Mouse (Mus musculus): ENCODE results near the gene Capn8. TPM values are rescaled to one million over a fixed set of nuclear protein-coding genes. Genes with fewer than 3 reads are reported as not detected.
A peak's percentile ranks its signal among the peaks of the same experiment; 100 is the strongest.

The Capn8 gene
- polyA plus RNA-seq, 1 experiment from 2014 or later, result 10.1 TPM

GRCm38 (mm10) chr1:182571148-182571547 is 6.3 kb downstream of the Capn8 start:
- 50% methylated on average over 3 of the region's 3 CpGs for WGBS
- peak; percentile 36 for DNase-seq (ENCODE audit: low spot score)

GRCm38 (mm10) chr1:182571973-182572372 is 7.2 kb downstream of the Capn8 start:
- TF ChIP-seq EP300 (optimal IDR thresholded peaks at IDR 0.05) (no peak), CTCF (IDR thresholded peaks at IDR 0.05; ENCODE audit: low read depth) (no peak)
- Histone ChIP-seq H3K9ac (ENCODE audit: low read length) (no peak overlapping the region), H3K4me3 (ENCODE audit: low read depth, low read length) (no peak overlapping the region), H3K36me3 (ENCODE audit: control insufficient read depth, insufficient read depth, low read length) (no peaks in the 10 kb centered on the region), H3K4me1 (replicated peaks; ENCODE audit: control insufficient read depth, insufficient read depth) (no peaks in the 10 kb centered on the region), H3K4me2 (replicated peaks; ENCODE audit: low read depth) (no peak overlapping the region), H3K27ac (replicated peaks) (no peak overlapping the region; the same call in 1 of the 2 replicates), H3K9me3 (ENCODE audit: control insufficient read depth, low read length) (no peaks in the 10 kb centered on the region), H3K27me3 (ENCODE audit: control insufficient read depth, insufficient read depth, low read length) (no peaks in the 10 kb centered on the region)
- 81% methylated on average over 11 of the region's 11 CpGs for WGBS
- no peak for DNase-seq (ENCODE audit: low spot score)
- no peak for ATAC-seq (ENCODE audit: low FRiP score, low TSS enrichment)

More at GRCm38 (mm10) chr1:182571148-182571547, 6.3 kb downstream of the Capn8 start:
- Histone ChIP-seq H3K27me3 (ENCODE audit: control insufficient read depth, insufficient read depth, low read length) (no peaks in the 10 kb centered on the region), H3K9me3 (ENCODE audit: control insufficient read depth, low read length) (no peaks in the 10 kb centered on the region), H3K4me2 (replicated peaks; ENCODE audit: low read depth) (no peak overlapping the region), H3K36me3 (ENCODE audit: control insufficient read depth, insufficient read depth, low read length) (no peaks in the 10 kb centered on the region), H3K27ac (replicated peaks) (no peak overlapping the region), H3K4me3 (ENCODE audit: low read depth, low read length) (no peak overlapping the region), H3K9ac (ENCODE audit: low read length) (no peak overlapping the region), H3K4me1 (replicated peaks; ENCODE audit: control insufficient read depth, insufficient read depth) (no peaks in the 10 kb centered on the region)
- ATAC-seq (ENCODE audit: low FRiP score, low TSS enrichment), result peak; percentile 60
- TF ChIP-seq EP300 (optimal IDR thresholded peaks at IDR 0.05) (no peak), CTCF (IDR thresholded peaks at IDR 0.05; ENCODE audit: low read depth) (no peak)

- H3K36me3 ChIP-seq (ENCODE audit: control insufficient read depth, insufficient read depth, low read length), result no peaks in the 10 kb centered on the region
- no peak overlapping the region for H3K4me3 ChIP-seq (ENCODE audit: low read depth, low read length)
- H3K4me1 ChIP-seq (replicated peaks; ENCODE audit: control insufficient read depth, insufficient read depth), result no peaks in the 10 kb centered on the region
- no peak overlapping the region for H3K9ac ChIP-seq (ENCODE audit: low read length)
- no peaks in the 10 kb centered on the region for H3K27me3 ChIP-seq (ENCODE audit: control insufficient read depth, insufficient read depth, low read length)
- H3K9me3 ChIP-seq (ENCODE audit: control insufficient read depth, low read length), result no peaks in the 10 kb centered on the region
- TF ChIP-seq EP300 (optimal IDR thresholded peaks at IDR 0.05) (no peak), CTCF (IDR thresholded peaks at IDR 0.05; ENCODE audit: low read depth) (no peak)
- WGBS, result 28% methylated on average over 8 of the region's 8 CpGs
- ATAC-seq (ENCODE audit: low FRiP score, low TSS enrichment) (no peak), DNase-seq (ENCODE audit: low spot score) (no peak)
- H3K27ac ChIP-seq (replicated peaks), result peak overlapping the region; percentile 24; the same call in 1 of the 2 replicates
- no peak overlapping the region for H3K4me2 ChIP-seq (replicated peaks; ENCODE audit: low read depth)
Measured at GRCm38 (mm10) chr1:182573856-182574665, 9.3 kb downstream of the Capn8 start.

- TF ChIP-seq EP300 (optimal IDR thresholded peaks at IDR 0.05), result no peak
- no peak for TF ChIP-seq CTCF (IDR thresholded peaks at IDR 0.05; ENCODE audit: low read depth)
- DNase-seq (ENCODE audit: low spot score) (peak; percentile 68), ATAC-seq (ENCODE audit: low FRiP score, low TSS enrichment) (peak; percentile 49)
- H3K4me2 ChIP-seq (replicated peaks; ENCODE audit: low read depth), result no peak overlapping the region
- H3K4me3 ChIP-seq (ENCODE audit: low read depth, low read length), result no peak overlapping the region
- no peaks in the 10 kb centered on the region for H3K9me3 ChIP-seq (ENCODE audit: control insufficient read depth, low read length)
- H3K27me3 ChIP-seq (ENCODE audit: control insufficient read depth, insufficient read depth, low read length), result no peaks in the 10 kb centered on the region
- no peaks in the 10 kb centered on the region for H3K36me3 ChIP-seq (ENCODE audit: control insufficient read depth, insufficient read depth, low read length)
- H3K9ac ChIP-seq (ENCODE audit: low read length), result no peak overlapping the region
- WGBS, result 52% methylated on average over 4 of the region's 4 CpGs
- H3K4me1 ChIP-seq (replicated peaks; ENCODE audit: control insufficient read depth, insufficient read depth), result no peaks in the 10 kb centered on the region
- H3K27ac ChIP-seq (replicated peaks), result peak overlapping the region; percentile 24; the same call in 1 of the 2 replicates
Measured at GRCm38 (mm10) chr1:182574666-182575049, 9.9 kb downstream of the Capn8 start.

GRCm38 (mm10) chr1:182584169-182584568 is 19.4 kb downstream of the Capn8 start:
- H3K4me2 ChIP-seq (replicated peaks; ENCODE audit: low read depth), result no peak overlapping the region
- no peak for ATAC-seq (ENCODE audit: low FRiP score, low TSS enrichment)
- 86% methylated on average over 6 of the region's 6 CpGs for WGBS

More at GRCm38 (mm10) chr1:182584169-182584568, 19.4 kb downstream of the Capn8 start:
- Histone ChIP-seq H3K9ac (ENCODE audit: low read length) (no peak overlapping the region), H3K4me1 (replicated peaks; ENCODE audit: control insufficient read depth, insufficient read depth) (no peaks in the 10 kb centered on the region), H3K36me3 (ENCODE audit: control insufficient read depth, insufficient read depth, low read length) (no peaks in the 10 kb centered on the region), H3K9me3 (ENCODE audit: control insufficient read depth, low read length) (no peaks in the 10 kb centered on the region), H3K4me3 (ENCODE audit: low read depth, low read length) (no peak overlapping the region), H3K27me3 (ENCODE audit: control insufficient read depth, insufficient read depth, low read length) (no peaks in the 10 kb centered on the region), H3K27ac (replicated peaks) (no peak overlapping the region)
- no peak for DNase-seq (ENCODE audit: low spot score)
- TF ChIP-seq EP300 (optimal IDR thresholded peaks at IDR 0.05) (no peak), CTCF (IDR thresholded peaks at IDR 0.05; ENCODE audit: low read depth) (no peak)

Data from stomach, postnatal 0 days (tissue).